Mouse (Mus musculus) forebrain, embryonic 10.5 days (tissue): Measurements from ENCODE around the gene Ncoa1. TPM values are rescaled to one million over a fixed set of nuclear protein-coding genes. Genes with fewer than 3 reads are reported as not detected.

ENCODE experiments used
- DNase-seq: peaks from one replicate; pipeline ENCODE4 v3.0.0-alpha.2; 2017; ENCODE audit warnings: low spot score; ENCODE audit errors: extremely low spot score
- H3K27ac ChIP-seq: fragments of 300-500 bp; sonication (generic); 2 replicates; pipeline ENCODE4 v1.5.1; 2016; ENCODE audit warnings: mild to moderate bottlenecking
- H3K27me3 ChIP-seq: fragments of 300-500 bp; sonication (generic); 2 replicates; pipeline ENCODE4 v1.6.1; 2016; ENCODE audit warnings: mild to moderate bottlenecking; ENCODE audit not compliant: poor library complexity, severe bottlenecking
- H3K36me3 ChIP-seq: fragments of 300-500 bp; sonication (generic); replicated peaks from 2 replicates; pipeline ENCODE4 v1.6.1; 2016; ENCODE audit warnings: mild to moderate bottlenecking, moderate library complexity
- H3K4me1 ChIP-seq: fragments of 300-500 bp; sonication (generic); 2 replicates; pipeline ENCODE4 v1.6.1; 2016
- H3K4me3 ChIP-seq: fragments of 300-500 bp; sonication (generic); 2 replicates; pipeline ENCODE4 v1.5.1; 2016; ENCODE audit warnings: mild to moderate bottlenecking, moderate library complexity
- H3K9me3 ChIP-seq: fragments of 300-500 bp; sonication (generic); 2 replicates; pipeline ENCODE4 v1.6.1; 2016; ENCODE audit warnings: mild to moderate bottlenecking, moderate library complexity
- WGBS: fragments of 180-500 bp; shearing (Covaris S2); methylation state at CpG from one replicate; pipeline ENCODE4 v1.1.7; 2016; 5-methylcytosine and 5-hydroxymethylcytosine counted together
- polyA plus RNA-seq: library from polyadenylated mRNA; unstranded; fragments of >200 nt; fragmentation: Nextera tagmentation; extraction: Ambion mirVana; gene quantifications from 2 replicates; pipeline ENCODE4 v1.2.1, GENCODE M21; 2016

The Ncoa1 gene
- polyA plus RNA-seq, 1 experiment from 2014 or later = 3.0 TPM

GRCm38 (mm10) chr12:4322227-4322626 is 154.8 kb downstream of the Ncoa1 start:
- 23% methylated on average over 2 of the region's 2 CpGs for WGBS
- H3K9me3 ChIP-seq = no peaks in the 10 kb centered on the region
- H3K27ac ChIP-seq = no peak overlapping the region
- DNase-seq = no peak
- no peaks in the 10 kb centered on the region for H3K36me3 ChIP-seq
- no peak overlapping the region for H3K4me3 ChIP-seq
- no peaks in the 10 kb centered on the region for H3K27me3 ChIP-seq
- peaks cover 5% of the 10 kb centered on the region; the same call in 1 of the 2 replicates for H3K4me1 ChIP-seq

GRCm38 (mm10) chr12:4313824-4314223 is 163.2 kb downstream of the Ncoa1 start:
- H3K27ac ChIP-seq = no peak overlapping the region
- no peaks in the 10 kb centered on the region for H3K4me1 ChIP-seq
- H3K27me3 ChIP-seq = no peaks in the 10 kb centered on the region
- H3K36me3 ChIP-seq = no peaks in the 10 kb centered on the region; the same call in 1 of the 2 replicates
- H3K9me3 ChIP-seq = no peaks in the 10 kb centered on the region
- no peak overlapping the region for H3K4me3 ChIP-seq
- DNase-seq = no peak

- Histone ChIP-seq H3K36me3 (no peaks in the 10 kb centered on the region), H3K9me3 (no peaks in the 10 kb centered on the region), H3K27me3 (no peaks in the 10 kb centered on the region), H3K27ac (no peak overlapping the region), H3K4me1 (peaks cover 4% of the 10 kb centered on the region; the same call in 1 of the 2 replicates), H3K4me3 (no peak overlapping the region)
- DNase-seq = no peak
- WGBS = 90% methylated on average over 1 of the region's 1 CpGs
Observed at GRCm38 (mm10) chr12:4306712-4307313, 170.2 kb downstream of the Ncoa1 start.

GRCm38 (mm10) chr12:4299300-4299699 is 177.7 kb downstream of the Ncoa1 start:
- no peak overlapping the region for H3K4me3 ChIP-seq
- WGBS = 87% methylated on average over 3 of the region's 3 CpGs
- H3K4me1 ChIP-seq = no peaks in the 10 kb centered on the region
- no peaks in the 10 kb centered on the region; the same call in 1 of the 2 replicates for H3K36me3 ChIP-seq
- no peak for DNase-seq
- no peaks in the 10 kb centered on the region for H3K27me3 ChIP-seq
- no peak overlapping the region for H3K27ac ChIP-seq
- H3K9me3 ChIP-seq = no peaks in the 10 kb centered on the region

GRCm38 (mm10) chr12:4298626-4299025 is 178.4 kb downstream of the Ncoa1 start:
- H3K4me3 ChIP-seq = no peak overlapping the region
- DNase-seq = no peak
- no peaks in the 10 kb centered on the region for H3K27me3 ChIP-seq
- H3K9me3 ChIP-seq = no peaks in the 10 kb centered on the region
- H3K27ac ChIP-seq = no peak overlapping the region
- 86% methylated on average over 4 of the region's 4 CpGs for WGBS
- H3K4me1 ChIP-seq = no peaks in the 10 kb centered on the region
- H3K36me3 ChIP-seq = no peaks in the 10 kb centered on the region; the same call in 1 of the 2 replicates

- WGBS = 94% methylated on average over 4 of the region's 4 CpGs
Observed at GRCm38 (mm10) chr12:4295881-4296280, 181.1 kb downstream of the Ncoa1 start.

GRCm38 (mm10) chr12:4295281-4295680 is 181.7 kb downstream of the Ncoa1 start:
- no peak overlapping the region for H3K27ac ChIP-seq
- DNase-seq = no peak
- H3K4me3 ChIP-seq = no peak overlapping the region
- H3K9me3 ChIP-seq = no peaks in the 10 kb centered on the region
- no peaks in the 10 kb centered on the region for H3K4me1 ChIP-seq
- WGBS = 81% methylated on average over 8 of the region's 8 CpGs
- H3K36me3 ChIP-seq = no peaks in the 10 kb centered on the region; the same call in 1 of the 2 replicates
- no peaks in the 10 kb centered on the region for H3K27me3 ChIP-seq

More at GRCm38 (mm10) chr12:4295881-4296280, 181.1 kb downstream of the Ncoa1 start:
- H3K9me3 ChIP-seq = no peaks in the 10 kb centered on the region
- DNase-seq = no peak
- H3K27ac ChIP-seq = no peak overlapping the region
- no peak overlapping the region for H3K4me3 ChIP-seq
- no peaks in the 10 kb centered on the region for H3K27me3 ChIP-seq
- no peaks in the 10 kb centered on the region; the same call in 1 of the 2 replicates for H3K36me3 ChIP-seq
- no peaks in the 10 kb centered on the region for H3K4me1 ChIP-seq

- H3K27me3 ChIP-seq = no peaks in the 10 kb centered on the region
- H3K9me3 ChIP-seq = no peaks in the 10 kb centered on the region
- 97% methylated on average over 6 of the region's 6 CpGs for WGBS
- DNase-seq = no peak
- no peaks in the 10 kb centered on the region; the same call in 1 of the 2 replicates for H3K36me3 ChIP-seq
- H3K4me1 ChIP-seq = no peaks in the 10 kb centered on the region
- H3K4me3 ChIP-seq = no peak overlapping the region
- no peak overlapping the region for H3K27ac ChIP-seq
Observed at GRCm38 (mm10) chr12:4293813-4294212, 183.2 kb downstream of the Ncoa1 start.

GRCm38 (mm10) chr12:4285186-4285585 is 191.8 kb downstream of the Ncoa1 start:
- Histone ChIP-seq H3K4me1 (no peaks in the 10 kb centered on the region), H3K4me3 (no peak overlapping the region), H3K36me3 (no peaks in the 10 kb centered on the region; the same call in 1 of the 2 replicates), H3K27ac (no peak overlapping the region), H3K9me3 (no peaks in the 10 kb centered on the region), H3K27me3 (no peaks in the 10 kb centered on the region)
- WGBS = 36% methylated on average over 3 of the region's 3 CpGs
- DNase-seq = no peak

- H3K9me3 ChIP-seq = no peaks in the 10 kb centered on the region
- no peak overlapping the region for H3K4me3 ChIP-seq
- H3K4me1 ChIP-seq = no peaks in the 10 kb centered on the region
- H3K27me3 ChIP-seq = no peaks in the 10 kb centered on the region
- H3K36me3 ChIP-seq = no peaks in the 10 kb centered on the region
- WGBS = 88% methylated on average over 3 of the region's 3 CpGs
- no peak overlapping the region for H3K27ac ChIP-seq
- no peak for DNase-seq
Observed at GRCm38 (mm10) chr12:4279878-4280277, 197.1 kb downstream of the Ncoa1 start.

- no peak overlapping the region for H3K4me3 ChIP-seq
- no peaks in the 10 kb centered on the region for H3K27me3 ChIP-seq
- H3K36me3 ChIP-seq = peaks cover 6% of the 10 kb centered on the region
- H3K27ac ChIP-seq = no peak overlapping the region
- DNase-seq = no peak
- H3K4me1 ChIP-seq = no peaks in the 10 kb centered on the region
- WGBS = 88% methylated on average over 3 of the region's 3 CpGs
- H3K9me3 ChIP-seq = no peaks in the 10 kb centered on the region
Observed at GRCm38 (mm10) chr12:4278978-4279755, 197.8 kb downstream of the Ncoa1 start.

- peaks cover 13% of the 10 kb centered on the region for H3K36me3 ChIP-seq
- 96% methylated on average over 6 of the region's 6 CpGs for WGBS
- H3K27me3 ChIP-seq = no peaks in the 10 kb centered on the region
- no peak overlapping the region for H3K4me3 ChIP-seq
- DNase-seq = no peak
- no peak overlapping the region for H3K27ac ChIP-seq
- no peaks in the 10 kb centered on the region for H3K9me3 ChIP-seq
- no peaks in the 10 kb centered on the region for H3K4me1 ChIP-seq
Observed at GRCm38 (mm10) chr12:4271078-4271477, 205.9 kb downstream of the Ncoa1 start.

GRCm38 (mm10) chr12:4267765-4268164 is 209.2 kb downstream of the Ncoa1 start:
- H3K4me1 ChIP-seq = no peaks in the 10 kb centered on the region
- H3K4me3 ChIP-seq = no peak overlapping the region
- no peaks in the 10 kb centered on the region for H3K9me3 ChIP-seq
- H3K27me3 ChIP-seq = no peaks in the 10 kb centered on the region
- DNase-seq = no peak
- no peak overlapping the region for H3K27ac ChIP-seq
- 91% methylated on average over 4 of the region's 4 CpGs for WGBS
- peaks cover 11% of the 10 kb centered on the region for H3K36me3 ChIP-seq
